Mouse (Mus musculus) c-Kit-positive CD71-positive TER-119-negative erythroid progenitor cells, embryonic 14.5 days (primary cell): Measurements from ENCODE around the gene Hspb8.
"Not testable (repeated sequence)": the region's sequence is repeated elsewhere in the genome, so short reads cannot be mapped to it uniquely, and the experiment has no call there.

Experiments used
- DNase-seq: peaks from one replicate; pipeline ENCODE4 v3.0.0-alpha.2; 2013; ENCODE audit warnings: low read depth

Hspb8 gene

GRCm38 (mm10) chr5:116432871-116433270 is 10.2 kb upstream of the Hspb8 start:
- DNase-seq: no peak

GRCm38 (mm10) chr5:116426701-116427100 is 4.0 kb upstream of the Hspb8 start:
- no peak for DNase-seq

- not testable (repeated sequence) for DNase-seq
These were observed 3.0 kb upstream of the Hspb8 start for GRCm38 (mm10) chr5:116425709-116426108.

- no peak for DNase-seq
These were observed 2.6 kb upstream of the Hspb8 start for GRCm38 (mm10) chr5:116425273-116425672.

GRCm38 (mm10) chr5:116423746-116424145 is 1.1 kb upstream of the Hspb8 start:
- no peak for DNase-seq

GRCm38 (mm10) chr5:116421791-116422481 is 728 bp downstream of the Hspb8 start:
- DNase-seq: no peak

GRCm38 (mm10) chr5:116420759-116421225 is 1.9 kb downstream of the Hspb8 start:
- no peak for DNase-seq

- DNase-seq: no peak
These were observed 2.5 kb downstream of the Hspb8 start for GRCm38 (mm10) chr5:116420213-116420612.

- DNase-seq: no peak
These were observed 3.2 kb downstream of the Hspb8 start for GRCm38 (mm10) chr5:116419322-116420045.

- no peak for DNase-seq
These were observed 6.5 kb downstream of the Hspb8 start for GRCm38 (mm10) chr5:116416208-116416607.

- no peak for DNase-seq
These were observed 12.7 kb downstream of the Hspb8 start for GRCm38 (mm10) chr5:116409689-116410590.

GRCm38 (mm10) chr5:116408965-116409364 is 13.7 kb downstream of the Hspb8 start:
- DNase-seq: no peak

- no peak for DNase-seq
These were observed 14.7 kb downstream of the Hspb8 start for GRCm38 (mm10) chr5:116407936-116408335.

GRCm38 (mm10) chr5:116407321-116407720 is 15.3 kb downstream of the Hspb8 start:
- DNase-seq: no peak

GRCm38 (mm10) chr5:116406507-116406906 is 16.2 kb downstream of the Hspb8 start:
- no peak for DNase-seq

- DNase-seq: no peak
These were observed 16.7 kb downstream of the Hspb8 start for GRCm38 (mm10) chr5:116405934-116406333.

GRCm38 (mm10) chr5:116404063-116404462 is 18.6 kb downstream of the Hspb8 start:
- DNase-seq: no peak

- no peak for DNase-seq
These were observed 21.9 kb downstream of the Hspb8 start for GRCm38 (mm10) chr5:116400801-116401200.

GRCm38 (mm10) chr5:116400042-116400730 is 22.5 kb downstream of the Hspb8 start:
- no peak for DNase-seq

GRCm38 (mm10) chr5:116396104-116396503 is 26.6 kb downstream of the Hspb8 start:
- no peak for DNase-seq

GRCm38 (mm10) chr5:116392603-116393002 is 30.1 kb downstream of the Hspb8 start:
- no peak for DNase-seq
